ENCODE assay signal across 10 mouse cellular contexts in the genomic region with DNA sequence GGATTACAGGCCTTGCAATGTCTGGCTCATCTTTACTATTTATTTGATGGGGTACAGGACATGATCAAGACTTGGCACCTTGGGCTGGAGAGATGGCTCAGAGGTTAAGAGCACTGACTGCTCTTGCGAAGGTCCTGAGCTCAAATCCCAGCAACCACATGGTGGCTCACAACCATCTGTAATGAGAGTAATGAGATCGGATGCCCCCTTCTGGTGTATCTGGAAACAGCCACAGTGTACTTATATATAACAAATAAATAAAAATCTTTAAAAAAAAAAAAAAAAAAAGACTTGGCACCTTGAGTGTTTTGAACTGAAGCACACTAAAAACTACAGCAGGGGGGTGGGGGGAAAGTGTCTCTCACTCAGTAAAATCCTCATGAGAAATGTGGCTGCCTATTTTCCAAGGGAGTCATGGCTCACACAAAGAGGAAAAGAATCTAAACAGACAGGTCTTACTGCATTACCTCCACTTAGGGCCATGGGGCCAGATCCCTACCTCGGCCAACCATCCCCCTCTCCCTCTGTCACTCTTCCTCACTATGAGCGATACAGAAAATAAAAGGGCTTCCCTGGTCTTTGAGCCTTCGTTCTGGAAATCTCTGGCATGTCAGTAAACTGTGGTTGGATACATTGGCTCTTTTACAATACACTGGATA. TPM values are rescaled to one million over a fixed set of nuclear protein-coding genes. Genes with fewer than 3 reads are reported as not detected.
DNase-seq lines count a peak whose midpoint lies in the region; ATAC-seq and TF ChIP-seq lines count a peak whose summit lies in the region.
"Had no signal": no experiment of that assay in that cellular context is flagged by ENCODE, and none has a peak within 500 bp of the region (broad histone marks: within the 10 kb centered on the region; RNA-seq: fewer than 3 reads in every experiment).

No protein-coding gene starts in this region.

- no peaks in the 10 kb centered on the region for H3K9me3 ChIP-seq in lung, postnatal 0 days (ENCODE audit: low read length)
- H3K9me3 ChIP-seq in heart, embryonic 16.5 days (replicated peaks; ENCODE audit: control insufficient read depth, low read length), result no peaks in the 10 kb centered on the region
- H3K9me3 ChIP-seq: kidney, embryonic 15.5 days had no signal

- no peaks in the 10 kb centered on the region; the same call in 1 of the 2 replicates for H3K79me2 ChIP-seq in heart, adult 2 months (replicated peaks; ENCODE audit: control insufficient read depth, insufficient read depth, low read length)

- H3K4me1 ChIP-seq in heart, adult 2 months (ENCODE audit: control insufficient read depth, insufficient read depth, low read length), result peaks cover 1% of the 10 kb centered on the region; the same call in 1 of the 2 replicates
- no peaks in the 10 kb centered on the region for H3K4me1 ChIP-seq in lung, postnatal 0 days (ENCODE audit: insufficient read depth, low read depth, low read length)
- peaks cover 18% of the 10 kb centered on the region for H3K4me1 ChIP-seq in heart, embryonic 16.5 days (ENCODE audit: control insufficient read depth, insufficient read depth, low read length)
- H3K4me1 ChIP-seq in small intestine, adult 2 months (ENCODE audit: control insufficient read depth, insufficient read depth, insufficient read length, low read length), result peaks cover 4% of the 10 kb centered on the region; the same call in 1 of the 2 replicates

- no peaks in the 10 kb centered on the region; the same call in 1 of the 2 replicates for H3K36me3 ChIP-seq in heart, adult 2 months (ENCODE audit: control insufficient read depth, insufficient read depth, low read length)
- H3K36me3 ChIP-seq in lung, postnatal 0 days (ENCODE audit: insufficient read depth, low read length), result no peaks in the 10 kb centered on the region
- no peaks in the 10 kb centered on the region for H3K36me3 ChIP-seq in heart, embryonic 16.5 days (ENCODE audit: control insufficient read depth, insufficient read depth)
- H3K36me3 ChIP-seq in small intestine, adult 2 months (ENCODE audit: control insufficient read depth, insufficient read depth, low read length), result no peaks in the 10 kb centered on the region
- H3K36me3 ChIP-seq: kidney, embryonic 15.5 days had no signal

- no peak for DNase-seq in heart, adult 2 months
- no peak for DNase-seq in heart, postnatal 25 days (ENCODE audit: low spot score)
- peak; percentile 9 for DNase-seq in lung, postnatal 0 days (ENCODE audit: low spot score)
- DNase-seq in lung, postnatal 25 days (ENCODE audit: low spot score), result no peak
- no peak for DNase-seq in left cerebral cortex, postnatal 4 days
- no peak for DNase-seq in layer of hippocampus, adult 11-12 months (ENCODE audit: low spot score)
- DNase-seq: gastrocnemius, postnatal 10 days had no signal

- no peak overlapping the region for H3K27ac ChIP-seq in heart, adult 2 months
- H3K27ac ChIP-seq in lung, postnatal 0 days (ENCODE audit: low read length), result no peak overlapping the region
- peak overlapping the region; percentile 82 for H3K27ac ChIP-seq in heart, embryonic 16.5 days (ENCODE audit: low read length)
- H3K27ac ChIP-seq in small intestine, adult 2 months (ENCODE audit: insufficient read depth, low read depth, low read length), result peak overlapping the region; percentile 85
- H3K27ac ChIP-seq: kidney, embryonic 15.5 days had no signal

- WGBS in heart, adult 2 months, result 30% methylated on average over 5 of the region's 5 CpGs
- 21% methylated on average over 5 of the region's 5 CpGs for WGBS in lung, postnatal 0 days
- 22% methylated on average over 5 of the region's 5 CpGs for WGBS in heart, embryonic 16.5 days
- WGBS in small intestine, adult 2 months, result 36% methylated on average over 5 of the region's 5 CpGs

- TF ChIP-seq EP300 in heart, adult 2 months (IDR thresholded peaks at IDR 0.05; ENCODE audit: insufficient read depth, low read depth, low read length), result no peak
- TF ChIP-seq EP300 in lung, postnatal 0 days (IDR thresholded peaks at IDR 0.05), result no peak

- no peak overlapping the region for H3K4me3 ChIP-seq in heart, adult 2 months
- H3K4me3 ChIP-seq in lung, postnatal 0 days (ENCODE audit: low read depth, low read length), result no peak overlapping the region
- H3K4me3 ChIP-seq in heart, embryonic 16.5 days (ENCODE audit: low read length), result no peak overlapping the region; the same call in 1 of the 2 replicates
- H3K4me3 ChIP-seq in small intestine, adult 2 months (ENCODE audit: low read depth, low read length), result no peak overlapping the region
- H3K4me3 ChIP-seq: kidney, embryonic 15.5 days had no signal

- TF ChIP-seq CTCF in heart, adult 2 months (IDR thresholded peaks at IDR 0.05), result peak; percentile 29
- TF ChIP-seq CTCF in lung, postnatal 0 days (IDR thresholded peaks at IDR 0.05), result peak; percentile 29; the same call in 1 of the 2 replicates
- TF ChIP-seq CTCF in small intestine, adult 2 months (IDR thresholded peaks at IDR 0.05; ENCODE audit: extremely low read depth, insufficient read length, insufficient replicate concordance, low read depth, low read length), result 0 out of 2 replicates have a peak, but pooled peaks have one; percentile 13

- no peak overlapping the region for H3K4me2 ChIP-seq in lung, postnatal 0 days (replicated peaks; ENCODE audit: low read depth, low read length)
- peak overlapping the region; percentile 42 for H3K4me2 ChIP-seq in heart, embryonic 16.5 days (ENCODE audit: low read depth, low read length)
- H3K4me2 ChIP-seq: kidney, embryonic 15.5 days had no signal

- TF ChIP-seq POLR2A in heart, adult 2 months (IDR thresholded peaks at IDR 0.05; ENCODE audit: insufficient read depth, low read depth, low read length), result no peak
- no peak for TF ChIP-seq POLR2A in small intestine, adult 2 months (IDR thresholded peaks at IDR 0.05; ENCODE audit: low read depth, low read length)

- intact Hi-C loops in heart, adult 2 months (cut with DNase I), result loop anchor here (10.0 kb wide), 1 partner anchor 273 kb away; no protein-coding TSS in a partner anchor
- intact Hi-C loops in heart, postnatal 25 days (cut with DNase I), result loop anchor here (10.0 kb wide), 1 partner anchor 273 kb away; no protein-coding TSS in a partner anchor
- intact Hi-C loops in left cerebral cortex, postnatal 4 days (cut with DNase I), result no loop called here

- ATAC-seq in lung, postnatal 0 days, result peak; percentile 46
- no peak for ATAC-seq in heart, embryonic 16.5 days (replicated peaks; ENCODE audit: extremely low read depth, insufficient read depth, low FRiP score)

- no peaks in the 10 kb centered on the region for H3K27me3 ChIP-seq in heart, adult 2 months (ENCODE audit: control insufficient read depth, insufficient read depth, low read length)
- H3K27me3 ChIP-seq in lung, postnatal 0 days (replicated peaks; ENCODE audit: insufficient read depth, low read length), result no peaks in the 10 kb centered on the region
- H3K27me3 ChIP-seq in heart, embryonic 16.5 days (ENCODE audit: control insufficient read depth, insufficient read depth, low read length), result no peaks in the 10 kb centered on the region
- H3K27me3 ChIP-seq in small intestine, adult 2 months (ENCODE audit: control insufficient read depth, insufficient read depth, low read length), result no peaks in the 10 kb centered on the region

- H3K9ac ChIP-seq in heart, adult 2 months (ENCODE audit: low read depth, low read length), result no peak overlapping the region
- no peak overlapping the region for H3K9ac ChIP-seq in lung, postnatal 0 days (replicated peaks; ENCODE audit: low read depth)
- H3K9ac ChIP-seq in heart, embryonic 16.5 days (ENCODE audit: low read length), result 0 out of 2 replicates have a peak overlapping the region, but pooled peaks have one; percentile 36
- H3K9ac ChIP-seq: kidney, embryonic 15.5 days had no signal

RNA-seq across cellular contexts. Expression of a gene that starts 41.3 kb away (rescaled TPM):
- 100 to 1,000 TPM; 269 to 290 TPM for total RNA-seq in heart, adult 2 months (2021)
- 96.1 and 155 TPM in 2 replicates for polyA plus RNA-seq in heart, adult 2 months (2012; rRNA removed)
- 100 to 1,000 TPM; 299 to 338 TPM for total RNA-seq in heart, postnatal 25 days (2021)
- polyA plus RNA-seq in lung, postnatal 0 days (2015; fragmentation: Nextera tagmentation; extraction: Ambion mirVana), result 3.9 and 4.4 TPM in 2 replicates
- 38.9 and 44.4 TPM in 2 replicates for polyA plus RNA-seq in heart, embryonic 16.5 days (2015; fragmentation: Nextera tagmentation; extraction: Ambion mirVana)
- polyA plus RNA-seq in small intestine, adult 2 months (2012; rRNA removed), result 1.0 and 1.1 TPM in 2 replicates
- 1,000 to 10,000 TPM in 1 of 2 experiments, 100 to 1,000 TPM in 1; 971 to 1,020 TPM for total RNA-seq in left cerebral cortex, postnatal 4 days (2021)

Comparison
In these comparisons a context has a peak if more than half of its experiments do, and no peak if none do; other contexts are left out.
1. H3K27ac ChIP-seq: peak in heart, embryonic 16.5 days (single experiment) and small intestine, adult 2 months (single experiment); none in heart, adult 2 months (single experiment) and lung, postnatal 0 days (single experiment).
2. Peak in every context shown above with its lines, with median percentiles within 50 percentile points of each other: CTCF ChIP-seq.